Mouse (Mus musculus): ENCODE data around the gene Cacna1d.

DNA sequence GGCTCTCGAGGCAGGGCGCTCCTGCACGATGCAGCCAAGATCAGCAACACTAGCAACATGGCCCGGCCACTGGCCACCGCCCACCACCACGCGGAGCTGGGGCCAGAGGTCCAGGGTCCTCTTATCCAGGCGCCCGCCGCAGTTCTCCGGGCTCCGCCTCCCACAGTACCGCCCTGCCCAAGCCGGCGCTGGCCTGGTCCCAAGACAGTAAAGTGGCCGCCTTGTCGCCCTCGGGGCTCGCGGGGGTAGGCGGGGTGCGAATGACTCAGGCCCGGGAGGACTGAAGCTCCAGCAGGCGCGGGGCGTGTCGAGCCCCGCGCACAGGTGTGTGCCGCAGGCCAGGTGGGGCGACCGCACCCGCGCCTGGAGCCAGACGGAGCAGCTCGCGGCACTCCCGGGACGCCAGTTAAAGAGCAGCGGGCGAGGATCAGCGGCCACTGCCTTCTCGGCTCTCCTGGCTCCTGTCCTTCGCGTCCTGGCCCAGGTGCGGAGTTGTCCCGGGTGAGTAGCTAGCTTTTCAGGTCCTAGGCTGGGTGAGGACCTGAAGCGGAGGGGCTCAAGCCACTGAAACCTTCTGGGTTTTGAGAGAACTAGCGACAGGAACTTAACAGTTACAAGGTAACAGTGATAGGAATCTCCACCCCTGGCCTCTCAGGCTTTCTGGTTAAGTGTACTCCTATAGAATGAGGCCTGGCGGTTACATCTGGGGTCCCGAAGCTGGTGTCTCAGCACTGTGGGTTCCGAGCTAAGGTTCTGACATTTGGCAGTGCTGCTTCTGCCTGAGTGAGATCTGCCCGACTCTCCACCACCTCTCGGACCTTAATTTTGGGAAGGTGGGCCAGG, 482.3 kb downstream of the Cacna1d start, which contains the start of the genes Il17rb and Chdh:
- TF ChIP-seq POLR2A (IDR thresholded peaks at IDR 0.05; ENCODE audit: low read depth, low read length): no peak
- no peak for TF ChIP-seq E2F4 (IDR thresholded peaks at IDR 0.05; ENCODE audit: insufficient replicate concordance, low read depth, low read length)
- no peak for TF ChIP-seq MAZ (IDR thresholded peaks at IDR 0.05; ENCODE audit: low read depth, low read length)
- no peak for TF ChIP-seq MAX (IDR thresholded peaks at IDR 0.05; ENCODE audit: low read length)

Data from CH12.LX (cell line).